Mouse (Mus musculus) embryonic facial prominence, embryonic 14.5 days (tissue): ENCODE results near the gene Mtr. TPM values are rescaled to one million over a fixed set of nuclear protein-coding genes. Genes with fewer than 3 reads are reported as not detected.

Source experiments
- ATAC-seq: fragments of 200-750 bp; cut with Nextera tagmentation; 2 replicates; pipeline ENCODE4 v1.8.0; 2017; ENCODE audit warnings: low read depth, moderate number of reproducible peaks, moderate TSS enrichment
- DNase-seq: peaks from one replicate; pipeline ENCODE4 v3.0.0-alpha.2; 2015; ENCODE audit warnings: low spot score
- H3K27ac ChIP-seq: fragments of 300-500 bp; sonication (generic); replicated peaks from 2 replicates; pipeline ENCODE4 v1.5.1; 2014; ENCODE audit warnings: low read depth, mild to moderate bottlenecking, low read length, moderate library complexity
- H3K27me3 ChIP-seq: fragments of 300-500 bp; sonication (generic); replicated peaks from 2 replicates; pipeline ENCODE4 v1.6.1; 2014; ENCODE audit warnings: low read length; ENCODE audit not compliant: control insufficient read depth, insufficient read depth
- H3K36me3 ChIP-seq: fragments of 300-500 bp; sonication (generic); 2 replicates; pipeline ENCODE4 v1.6.1; 2014; ENCODE audit warnings: low read length, mixed read lengths; ENCODE audit not compliant: control insufficient read depth, insufficient read depth
- H3K4me1 ChIP-seq: fragments of 300-500 bp; sonication (generic); 2 replicates; pipeline ENCODE4 v1.6.1; 2014; ENCODE audit warnings: antibody characterized with exemption, low read length; ENCODE audit not compliant: control insufficient read depth, insufficient read depth
- H3K4me2 ChIP-seq: fragments of 300-500 bp; sonication (generic); 2 replicates; pipeline ENCODE4 v1.6.1; 2014; ENCODE audit warnings: low read depth, mild to moderate bottlenecking, low read length, moderate library complexity, mixed read lengths
- H3K4me3 ChIP-seq: fragments of 300-500 bp; sonication (generic); 2 replicates; pipeline ENCODE4 v1.5.1; 2014; ENCODE audit warnings: low read depth, mild to moderate bottlenecking, low read length
- H3K9ac ChIP-seq: fragments of 300-500 bp; sonication (generic); 2 replicates; pipeline ENCODE4 v1.6.1; 2014; ENCODE audit warnings: low read depth, mild to moderate bottlenecking, low read length, moderate library complexity, mixed read lengths
- H3K9me3 ChIP-seq: fragments of 300-500 bp; sonication (generic); 2 replicates; pipeline ENCODE4 v1.6.1; 2016; ENCODE audit warnings: low read length; ENCODE audit not compliant: control insufficient read depth
- WGBS: fragments of 180-500 bp; shearing (Covaris S2); extraction: QIAGEN DNeasy Blood & Tissue Kit; methylation state at CpG from one replicate; pipeline ENCODE4 v1.1.7; 2014; 5-methylcytosine and 5-hydroxymethylcytosine counted together
- polyA plus RNA-seq: library from polyadenylated mRNA; unstranded; fragments of >200 nt; fragmentation: Nextera tagmentation; extraction: Ambion mirVana; gene quantifications from 2 replicates; pipeline ENCODE4 v1.2.1, GENCODE M21; 2014

Gene Mtr
- polyA plus RNA-seq, 1 experiment from 2014 or later = 20.5 TPM

- Histone ChIP-seq H3K9ac (no peak overlapping the region), H3K36me3 (peaks cover 82% of the 10 kb centered on the region), H3K9me3 (no peaks in the 10 kb centered on the region), H3K27ac (no peak overlapping the region), H3K27me3 (no peaks in the 10 kb centered on the region), H3K4me1 (no peaks in the 10 kb centered on the region), H3K4me3 (no peak overlapping the region), H3K4me2 (no peak overlapping the region)
- 78% methylated on average over 5 of the region's 5 CpGs for WGBS
- ATAC-seq = no peak
- DNase-seq = peak; percentile 12
These were observed 30.3 kb downstream of the Mtr start for GRCm38 (mm10) chr13:12227606-12228005.

- DNase-seq = no peak
These were observed 39.3 kb downstream of the Mtr start for GRCm38 (mm10) chr13:12218603-12219002.

GRCm38 (mm10) chr13:12214922-12215321 is 43.0 kb downstream of the Mtr start:
- Histone ChIP-seq H3K27me3 (no peaks in the 10 kb centered on the region), H3K4me3 (no peak overlapping the region), H3K4me2 (no peak overlapping the region), H3K36me3 (peaks cover 73% of the 10 kb centered on the region), H3K4me1 (no peaks in the 10 kb centered on the region), H3K27ac (no peak overlapping the region), H3K9me3 (no peaks in the 10 kb centered on the region), H3K9ac (no peak overlapping the region)
- ATAC-seq (no peak), DNase-seq (no peak)
- 98% methylated on average over 5 of the region's 5 CpGs for WGBS

More at GRCm38 (mm10) chr13:12218603-12219002, 39.3 kb downstream of the Mtr start:
- WGBS = 92% methylated on average over 14 of the region's 14 CpGs
- Histone ChIP-seq H3K36me3 (peaks cover 75% of the 10 kb centered on the region), H3K27ac (no peak overlapping the region), H3K4me2 (no peak overlapping the region), H3K9me3 (no peaks in the 10 kb centered on the region), H3K27me3 (no peaks in the 10 kb centered on the region), H3K4me1 (no peaks in the 10 kb centered on the region), H3K9ac (no peak overlapping the region), H3K4me3 (no peak overlapping the region)
- no peak for ATAC-seq

- H3K9ac ChIP-seq = no peak overlapping the region
- DNase-seq (no peak), ATAC-seq (no peak)
- no peak overlapping the region for H3K4me3 ChIP-seq
- H3K4me1 ChIP-seq = no peaks in the 10 kb centered on the region
- H3K27ac ChIP-seq = no peak overlapping the region
- no peaks in the 10 kb centered on the region for H3K9me3 ChIP-seq
- 63% methylated on average over 2 of the region's 2 CpGs for WGBS
- H3K4me2 ChIP-seq = no peak overlapping the region
- no peaks in the 10 kb centered on the region for H3K27me3 ChIP-seq
- peaks cover 64% of the 10 kb centered on the region for H3K36me3 ChIP-seq
These were observed 46.9 kb downstream of the Mtr start for GRCm38 (mm10) chr13:12211058-12211457.

- no peak overlapping the region for H3K4me2 ChIP-seq
- H3K9ac ChIP-seq = no peak overlapping the region
- no peak overlapping the region for H3K27ac ChIP-seq
- no peak overlapping the region for H3K4me3 ChIP-seq
- WGBS = 80% methylated on average over 10 of the region's 10 CpGs
- no peaks in the 10 kb centered on the region for H3K27me3 ChIP-seq
- no peaks in the 10 kb centered on the region for H3K9me3 ChIP-seq
- ATAC-seq (no peak), DNase-seq (peak; percentile 53)
- H3K4me1 ChIP-seq = no peaks in the 10 kb centered on the region
- peaks cover 63% of the 10 kb centered on the region for H3K36me3 ChIP-seq
These were observed 47.7 kb downstream of the Mtr start for GRCm38 (mm10) chr13:12210023-12210762.

GRCm38 (mm10) chr13:12200372-12200771 is 57.5 kb downstream of the Mtr start:
- Histone ChIP-seq H3K4me2 (no peak overlapping the region), H3K27ac (no peak overlapping the region), H3K4me1 (no peaks in the 10 kb centered on the region), H3K4me3 (no peak overlapping the region), H3K9ac (no peak overlapping the region), H3K9me3 (no peaks in the 10 kb centered on the region), H3K27me3 (no peaks in the 10 kb centered on the region), H3K36me3 (peaks cover 68% of the 10 kb centered on the region)
- DNase-seq = no peak
- ATAC-seq = no peak
- 84% methylated on average over 5 of the region's 5 CpGs for WGBS

- no peak overlapping the region for H3K27ac ChIP-seq
- WGBS = 98% methylated on average over 2 of the region's 2 CpGs
- H3K36me3 ChIP-seq = peaks cover 71% of the 10 kb centered on the region
These were observed 59.4 kb downstream of the Mtr start for GRCm38 (mm10) chr13:12198486-12198885.

GRCm38 (mm10) chr13:12196861-12197260 is 61.1 kb downstream of the Mtr start:
- Histone ChIP-seq H3K36me3 (peaks cover 86% of the 10 kb centered on the region), H3K4me3 (no peak overlapping the region), H3K27ac (no peak overlapping the region), H3K27me3 (no peaks in the 10 kb centered on the region), H3K9ac (no peak overlapping the region), H3K4me1 (no peaks in the 10 kb centered on the region), H3K4me2 (no peak overlapping the region), H3K9me3 (no peaks in the 10 kb centered on the region)
- ATAC-seq = no peak
- WGBS = 94% methylated on average over 4 of the region's 4 CpGs
- DNase-seq = no peak

More at GRCm38 (mm10) chr13:12198486-12198885, 59.4 kb downstream of the Mtr start:
- ATAC-seq = no peak
- Histone ChIP-seq H3K9me3 (no peaks in the 10 kb centered on the region), H3K4me1 (no peaks in the 10 kb centered on the region), H3K9ac (no peak overlapping the region), H3K27me3 (no peaks in the 10 kb centered on the region), H3K4me3 (no peak overlapping the region), H3K4me2 (no peak overlapping the region)
- DNase-seq = no peak

GRCm38 (mm10) chr13:12196012-12196411 is 61.9 kb downstream of the Mtr start:
- no peaks in the 10 kb centered on the region for H3K27me3 ChIP-seq
- no peak for ATAC-seq
- H3K4me3 ChIP-seq = no peak overlapping the region
- WGBS = 90% methylated on average over 3 of the region's 3 CpGs
- no peaks in the 10 kb centered on the region for H3K9me3 ChIP-seq
- H3K36me3 ChIP-seq = peaks cover 85% of the 10 kb centered on the region
- H3K9ac ChIP-seq = no peak overlapping the region
- H3K4me1 ChIP-seq = no peaks in the 10 kb centered on the region
- H3K27ac ChIP-seq = no peak overlapping the region
- no peak for DNase-seq
- H3K4me2 ChIP-seq = no peak overlapping the region
